Mouse (Mus musculus): ENCODE data around the gene Crk.

GRCm38 (mm10) chr11:75654471-75655390, 24.3 kb upstream of the Crk start:
- TF ChIP-seq CTCF (IDR thresholded peaks at IDR 0.05) (no peak), EP300 (IDR thresholded peaks at IDR 0.05) (no peak)
